Mouse (Mus musculus): ENCODE measurements around the gene Rpl7a. TPM values are rescaled to one million over a fixed set of nuclear protein-coding genes. Genes with fewer than 3 reads are reported as not detected.
A peak's percentile ranks its signal among the peaks of the same experiment; 100 is the strongest.

The Rpl7a gene
- polyA plus RNA-seq, 1 experiment from 2014 or later: 410 TPM

- Histone ChIP-seq H3K9ac (ENCODE audit: low read depth, low read length) (peak within 1 kb of the TSS; percentile 100), H3K36me3 (ENCODE audit: control insufficient read depth, insufficient read depth) (peaks cover 8% of the 10 kb centered on the region; the same call in 1 of the 2 replicates), H3K4me1 (replicated peaks; ENCODE audit: control insufficient read depth, insufficient read depth, low read length) (peaks cover 6% of the 10 kb centered on the region; the same call in 1 of the 2 replicates), H3K4me3 (ENCODE audit: low read depth, low read length) (peak within 1 kb of the TSS; percentile 94), H3K27me3 (replicated peaks; ENCODE audit: control insufficient read depth, insufficient read depth, low read length) (no peaks in the 10 kb centered on the region), H3K9me3 (ENCODE audit: control insufficient read depth) (no peaks in the 10 kb centered on the region), H3K4me2 (replicated peaks; ENCODE audit: low read depth) (peak within 1 kb of the TSS; percentile 82), H3K27ac (ENCODE audit: low read depth, low read length) (peak within 1 kb of the TSS; percentile 100)
- 0 out of 2 replicates have a peak, but pooled peaks have one; percentile 7 for TF ChIP-seq CTCF (IDR thresholded peaks at IDR 0.05; ENCODE audit: low read depth)
- 0% methylated on average over 54 of the region's 70 CpGs for WGBS
- ATAC-seq: peak; percentile 95
Observed at GRCm38 (mm10) chr2:26933304-26934055, 22.9 kb downstream of the Rpl7a start, which contains the start of the genes Surf4 and Stkld1. Gene Surf4 (minus strand): TSS chr2:26933928. Gene Stkld1 (plus strand): TSS chr2:26934047.

GRCm38 (mm10) chr2:26935286-26935685, 24.7 kb downstream of the Rpl7a start:
- Histone ChIP-seq H3K9ac (ENCODE audit: low read depth, low read length) (no peak overlapping the region), H3K36me3 (ENCODE audit: control insufficient read depth, insufficient read depth) (peaks cover 8% of the 10 kb centered on the region; the same call in 1 of the 2 replicates), H3K4me2 (replicated peaks; ENCODE audit: low read depth) (no peak overlapping the region), H3K9me3 (ENCODE audit: control insufficient read depth) (no peaks in the 10 kb centered on the region), H3K4me3 (ENCODE audit: low read depth, low read length) (no peak overlapping the region), H3K4me1 (replicated peaks; ENCODE audit: control insufficient read depth, insufficient read depth, low read length) (peaks cover 6% of the 10 kb centered on the region; the same call in 1 of the 2 replicates), H3K27me3 (replicated peaks; ENCODE audit: control insufficient read depth, insufficient read depth, low read length) (no peaks in the 10 kb centered on the region), H3K27ac (ENCODE audit: low read depth, low read length) (peak overlapping the region; percentile 21; the same call in 1 of the 2 replicates)
- WGBS: 77% methylated on average over 2 of the region's 2 CpGs
- no peak for TF ChIP-seq CTCF (IDR thresholded peaks at IDR 0.05; ENCODE audit: low read depth)
- ATAC-seq: no peak

- Histone ChIP-seq H3K4me3 (ENCODE audit: low read depth, low read length) (no peak overlapping the region), H3K9me3 (ENCODE audit: control insufficient read depth) (no peaks in the 10 kb centered on the region), H3K9ac (ENCODE audit: low read depth, low read length) (no peak overlapping the region), H3K4me1 (replicated peaks; ENCODE audit: control insufficient read depth, insufficient read depth, low read length) (peaks cover 6% of the 10 kb centered on the region; the same call in 1 of the 2 replicates), H3K36me3 (ENCODE audit: control insufficient read depth, insufficient read depth) (0 out of 2 replicates have a peak, but pooled peaks cover 4% of the 10 kb centered on the region), H3K4me2 (replicated peaks; ENCODE audit: low read depth) (no peak overlapping the region), H3K27ac (ENCODE audit: low read depth, low read length) (no peak overlapping the region), H3K27me3 (replicated peaks; ENCODE audit: control insufficient read depth, insufficient read depth, low read length) (no peaks in the 10 kb centered on the region)
- 57% methylated on average over 1 of the region's 1 CpGs for WGBS
- no peak for TF ChIP-seq CTCF (IDR thresholded peaks at IDR 0.05; ENCODE audit: low read depth)
- ATAC-seq: no peak
Observed at GRCm38 (mm10) chr2:26936425-26936824, 25.9 kb downstream of the Rpl7a start.

- Histone ChIP-seq H3K4me1 (replicated peaks; ENCODE audit: control insufficient read depth, insufficient read depth, low read length) (no peaks in the 10 kb centered on the region), H3K36me3 (ENCODE audit: control insufficient read depth, insufficient read depth) (0 out of 2 replicates have a peak, but pooled peaks cover 4% of the 10 kb centered on the region), H3K9me3 (ENCODE audit: control insufficient read depth) (no peaks in the 10 kb centered on the region), H3K27ac (ENCODE audit: low read depth, low read length) (peak overlapping the region; percentile 46; the same call in 1 of the 2 replicates), H3K9ac (ENCODE audit: low read depth, low read length) (no peak overlapping the region), H3K27me3 (replicated peaks; ENCODE audit: control insufficient read depth, insufficient read depth, low read length) (no peaks in the 10 kb centered on the region), H3K4me3 (ENCODE audit: low read depth, low read length) (no peak overlapping the region), H3K4me2 (replicated peaks; ENCODE audit: low read depth) (no peak overlapping the region)
- 34% methylated on average over 5 of the region's 5 CpGs for WGBS
- ATAC-seq: peak; percentile 74
- TF ChIP-seq CTCF (IDR thresholded peaks at IDR 0.05; ENCODE audit: low read depth): peak; percentile 71
Observed at GRCm38 (mm10) chr2:26941539-26941938, 31.0 kb downstream of the Rpl7a start.

GRCm38 (mm10) chr2:26943253-26943652, 32.7 kb downstream of the Rpl7a start:
- no peak for TF ChIP-seq CTCF (IDR thresholded peaks at IDR 0.05; ENCODE audit: low read depth)
- H3K9me3 ChIP-seq (ENCODE audit: control insufficient read depth): no peaks in the 10 kb centered on the region
- no peaks in the 10 kb centered on the region for H3K27me3 ChIP-seq (replicated peaks; ENCODE audit: control insufficient read depth, insufficient read depth, low read length)
- 27% methylated on average over 3 of the region's 3 CpGs for WGBS
- no peaks in the 10 kb centered on the region for H3K4me1 ChIP-seq (replicated peaks; ENCODE audit: control insufficient read depth, insufficient read depth, low read length)
- H3K36me3 ChIP-seq (ENCODE audit: control insufficient read depth, insufficient read depth): peaks cover 15% of the 10 kb centered on the region
- peak overlapping the region; percentile 76 for H3K27ac ChIP-seq (ENCODE audit: low read depth, low read length)
- no peak overlapping the region for H3K4me3 ChIP-seq (ENCODE audit: low read depth, low read length)
- no peak overlapping the region for H3K9ac ChIP-seq (ENCODE audit: low read depth, low read length)
- no peak overlapping the region for H3K4me2 ChIP-seq (replicated peaks; ENCODE audit: low read depth)
- peak; percentile 84 for ATAC-seq

GRCm38 (mm10) chr2:26950411-26950810, 39.8 kb downstream of the Rpl7a start:
- Histone ChIP-seq H3K27ac (ENCODE audit: low read depth, low read length) (no peak overlapping the region), H3K27me3 (replicated peaks; ENCODE audit: control insufficient read depth, insufficient read depth, low read length) (no peaks in the 10 kb centered on the region), H3K36me3 (ENCODE audit: control insufficient read depth, insufficient read depth) (peaks cover 65% of the 10 kb centered on the region), H3K9me3 (ENCODE audit: control insufficient read depth) (no peaks in the 10 kb centered on the region), H3K4me3 (ENCODE audit: low read depth, low read length) (no peak overlapping the region), H3K9ac (ENCODE audit: low read depth, low read length) (no peak overlapping the region), H3K4me2 (replicated peaks; ENCODE audit: low read depth) (no peak overlapping the region), H3K4me1 (replicated peaks; ENCODE audit: control insufficient read depth, insufficient read depth, low read length) (no peaks in the 10 kb centered on the region)
- TF ChIP-seq CTCF (IDR thresholded peaks at IDR 0.05; ENCODE audit: low read depth): no peak
- no peak for ATAC-seq
- WGBS: 87% methylated on average over 2 of the region's 2 CpGs

Measured in intestine, postnatal 0 days (tissue).